Mouse (Mus musculus) liver, embryonic 12.5 days (tissue): Measurements from ENCODE around the gene Spic. TPM values are rescaled to one million over a fixed set of nuclear protein-coding genes. Genes with fewer than 3 reads are reported as not detected.

Experiments
- ATAC-seq: fragments of 200-750 bp; cut with Nextera tagmentation; 2 replicates; pipeline ENCODE4 v1.8.0; 2017; ENCODE audit warnings: moderate number of reproducible peaks, mild to moderate bottlenecking, moderate library complexity
- H3K27ac ChIP-seq: fragments of 300-500 bp; sonication (generic); 2 replicates; pipeline ENCODE4 v1.5.1; 2016; ENCODE audit warnings: mild to moderate bottlenecking
- H3K27me3 ChIP-seq: fragments of 300-500 bp; sonication (generic); replicated peaks from 2 replicates; pipeline ENCODE4 v1.6.1; 2016; ENCODE audit warnings: mild to moderate bottlenecking, moderate library complexity
- H3K36me3 ChIP-seq: fragments of 300-500 bp; sonication (generic); 2 replicates; pipeline ENCODE4 v1.6.1; 2016; ENCODE audit warnings: mild to moderate bottlenecking, moderate library complexity
- H3K4me1 ChIP-seq: fragments of 300-500 bp; sonication (generic); 2 replicates; pipeline ENCODE4 v1.6.1; 2016
- H3K4me2 ChIP-seq: fragments of 300-500 bp; sonication (generic); 2 replicates; pipeline ENCODE4 v1.6.1; 2016; ENCODE audit warnings: mild to moderate bottlenecking, moderate library complexity
- H3K4me3 ChIP-seq: fragments of 300-500 bp; sonication (generic); 2 replicates; pipeline ENCODE4 v1.5.1; 2016; ENCODE audit warnings: mild to moderate bottlenecking, moderate library complexity
- H3K9ac ChIP-seq: fragments of 300-500 bp; sonication (generic); 2 replicates; pipeline ENCODE4 v1.6.1; 2016; ENCODE audit warnings: mild to moderate bottlenecking, moderate library complexity
- H3K9me3 ChIP-seq: fragments of 300-500 bp; sonication (generic); replicated peaks from 2 replicates; pipeline ENCODE4 v1.6.1; 2016; ENCODE audit warnings: mild to moderate bottlenecking, moderate library complexity
- WGBS: fragments of 180-500 bp; shearing (Covaris S2); methylation state at CpG from one replicate; pipeline ENCODE4 v1.1.7; 2016; ENCODE audit not compliant: insufficient replicate concordance; 5-methylcytosine and 5-hydroxymethylcytosine counted together
- polyA plus RNA-seq: library from polyadenylated mRNA; unstranded; fragments of >200 nt; fragmentation: Nextera tagmentation; extraction: Ambion mirVana; gene quantifications from 2 replicates; pipeline ENCODE4 v1.2.1, GENCODE M21; 2016

Spic gene
- polyA plus RNA-seq, result 3.5 and 5.8 TPM in 2 replicates

- Histone ChIP-seq H3K4me2 (no peak within 1 kb of the TSS), H3K4me1 (no peaks in the 10 kb centered on the region), H3K36me3 (no peaks in the 10 kb centered on the region), H3K27ac (no peak within 1 kb of the TSS), H3K27me3 (no peaks in the 10 kb centered on the region), H3K9me3 (no peaks in the 10 kb centered on the region), H3K9ac (no peak within 1 kb of the TSS), H3K4me3 (no peak within 1 kb of the TSS)
- ATAC-seq, result no peak
- WGBS, result 54% methylated on average over 5 of the region's 5 CpGs
Observed at GRCm38 (mm10) chr10:88684925-88685324, at the start of gene Spic. TSS of gene Spic (minus strand) at chr10:88685015.

- 5% methylated on average over 6 of the region's 6 CpGs for WGBS
- H3K36me3 ChIP-seq, result peaks cover 22% of the 10 kb centered on the region
- peaks cover 15% of the 10 kb centered on the region for H3K4me1 ChIP-seq
- H3K27me3 ChIP-seq, result 0 out of 2 replicates have a peak, but pooled peaks cover 4% of the 10 kb centered on the region
- H3K9me3 ChIP-seq, result no peaks in the 10 kb centered on the region
- peak overlapping the region; percentile 92 for H3K4me2 ChIP-seq
- H3K4me3 ChIP-seq, result peak overlapping the region; percentile 77
- no peak overlapping the region for H3K27ac ChIP-seq
- ATAC-seq, result peak; percentile 73
- H3K9ac ChIP-seq, result peak overlapping the region; percentile 91
Observed at GRCm38 (mm10) chr10:88732309-88732622, 47.5 kb upstream of the Spic start.

GRCm38 (mm10) chr10:88731496-88732308 is 46.9 kb upstream of the Spic start:
- peak overlapping the region; percentile 92 for H3K4me2 ChIP-seq
- peak; percentile 25 for ATAC-seq
- H3K4me1 ChIP-seq, result peaks cover 15% of the 10 kb centered on the region
- peak overlapping the region; percentile 91 for H3K9ac ChIP-seq
- H3K9me3 ChIP-seq, result no peaks in the 10 kb centered on the region
- WGBS, result 1% methylated on average over 61 of the region's 61 CpGs
- 0 out of 2 replicates have a peak, but pooled peaks cover 4% of the 10 kb centered on the region for H3K27me3 ChIP-seq
- H3K27ac ChIP-seq, result no peak overlapping the region; the same call in none of the 2 replicates
- peaks cover 16% of the 10 kb centered on the region for H3K36me3 ChIP-seq
- peak overlapping the region; percentile 77 for H3K4me3 ChIP-seq

- under 1% methylated on average over 65 of the region's 65 CpGs for WGBS
- Histone ChIP-seq H3K36me3 (peaks cover 9% of the 10 kb centered on the region; the same call in 1 of the 2 replicates), H3K27ac (peak within 1 kb of the TSS; percentile 63), H3K4me2 (peak within 1 kb of the TSS; percentile 92), H3K9ac (peak within 1 kb of the TSS; percentile 91), H3K9me3 (no peaks in the 10 kb centered on the region), H3K4me1 (peaks cover 15% of the 10 kb centered on the region), H3K4me3 (peak within 1 kb of the TSS; percentile 77), H3K27me3 (peaks cover 4% of the 10 kb centered on the region; the same call in 1 of the 2 replicates)
- peak; percentile 90 for ATAC-seq
Observed at GRCm38 (mm10) chr10:88730571-88731495, 46.0 kb upstream of the Spic start, which contains the start of gene Arl1. TSS of gene Arl1 (plus strand) at chr10:88730858.

DNA sequence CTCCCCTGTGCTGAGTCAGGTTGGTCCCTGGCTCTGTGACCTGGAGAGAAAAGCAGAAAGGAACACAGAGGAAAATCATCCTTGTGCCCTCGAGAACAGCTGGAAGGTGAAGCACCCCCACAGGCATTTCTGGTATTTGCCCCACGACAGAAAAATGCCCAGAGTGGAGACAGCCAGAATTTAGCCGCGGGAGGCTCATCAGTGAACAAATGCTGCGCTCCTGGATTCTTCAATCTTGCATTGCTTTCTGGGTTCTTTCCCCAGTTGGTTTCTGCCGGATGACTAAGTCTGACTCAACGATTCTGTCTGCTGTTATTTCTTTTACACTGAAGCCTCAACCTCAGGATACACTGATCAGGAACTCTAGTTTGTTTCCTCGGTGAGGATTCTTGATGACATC is 43.4 kb upstream of the Spic start:
- Histone ChIP-seq H3K36me3 (no peaks in the 10 kb centered on the region), H3K27ac (no peak overlapping the region), H3K4me2 (no peak overlapping the region), H3K4me1 (peaks cover 15% of the 10 kb centered on the region), H3K27me3 (peaks cover 4% of the 10 kb centered on the region), H3K9ac (no peak overlapping the region), H3K4me3 (no peak overlapping the region), H3K9me3 (no peaks in the 10 kb centered on the region)
- ATAC-seq, result no peak
- WGBS, result 61% methylated on average over 8 of the region's 8 CpGs

DNA sequence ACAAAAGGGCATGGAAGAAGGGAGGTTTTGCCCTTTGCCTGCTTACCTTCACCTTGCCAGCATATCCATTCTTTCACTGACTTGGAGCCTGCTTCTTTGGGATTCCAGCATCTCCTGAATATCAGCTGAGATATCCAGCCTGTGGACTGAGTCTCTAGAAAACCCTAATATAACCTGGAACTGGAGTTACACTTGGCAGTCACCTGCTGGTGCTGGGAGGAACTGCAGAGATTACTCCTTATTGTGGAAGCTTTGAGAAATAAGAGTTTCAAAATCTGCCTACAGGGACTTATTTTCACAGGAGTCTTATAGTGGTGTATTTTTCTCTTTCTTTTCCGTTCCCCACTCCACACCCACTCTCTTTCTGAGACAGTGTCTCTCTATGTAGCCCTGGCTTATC is 42.3 kb upstream of the Spic start:
- H3K36me3 ChIP-seq, result no peaks in the 10 kb centered on the region
- no peak overlapping the region for H3K4me3 ChIP-seq
- 25% methylated on average over 1 of the region's 1 CpGs for whole genome bisulfite sequencing
- no peaks in the 10 kb centered on the region for H3K9me3 ChIP-seq
- H3K9ac ChIP-seq, result no peak overlapping the region
- H3K27ac ChIP-seq, result no peak overlapping the region
- H3K4me1 ChIP-seq, result peaks cover 7% of the 10 kb centered on the region
- H3K4me2 ChIP-seq, result no peak overlapping the region
- ATAC-seq, result no peak
- H3K27me3 ChIP-seq, result peaks cover 4% of the 10 kb centered on the region

- no peak overlapping the region for H3K4me3 ChIP-seq
- H3K9me3 ChIP-seq, result no peaks in the 10 kb centered on the region
- H3K4me1 ChIP-seq, result peaks cover 3% of the 10 kb centered on the region; the same call in 1 of the 2 replicates
- no peak for ATAC-seq
- 49% methylated on average over 2 of the region's 2 CpGs for WGBS
- H3K27ac ChIP-seq, result no peak overlapping the region
- no peak overlapping the region for H3K4me2 ChIP-seq
- no peaks in the 10 kb centered on the region for H3K36me3 ChIP-seq
- no peak overlapping the region for H3K9ac ChIP-seq
- H3K27me3 ChIP-seq, result peaks cover 4% of the 10 kb centered on the region
Observed at GRCm38 (mm10) chr10:88725343-88725742, 40.5 kb upstream of the Spic start.

- H3K27ac ChIP-seq, result no peak overlapping the region
- no peaks in the 10 kb centered on the region for H3K36me3 ChIP-seq
- WGBS, result 51% methylated on average over 1 of the region's 1 CpGs
- H3K4me2 ChIP-seq, result no peak overlapping the region
- H3K9me3 ChIP-seq, result no peaks in the 10 kb centered on the region
- no peaks in the 10 kb centered on the region for H3K4me1 ChIP-seq
- ATAC-seq, result no peak
- no peak overlapping the region for H3K9ac ChIP-seq
- no peak overlapping the region for H3K4me3 ChIP-seq
- H3K27me3 ChIP-seq, result no peaks in the 10 kb centered on the region; the same call in 1 of the 2 replicates
Observed at GRCm38 (mm10) chr10:88719618-88720017, 34.8 kb upstream of the Spic start.

GRCm38 (mm10) chr10:88717756-88718025 is 32.9 kb upstream of the Spic start:
- H3K4me3 ChIP-seq, result no peak overlapping the region
- WGBS, result 40% methylated on average over 2 of the region's 2 CpGs

DNA sequence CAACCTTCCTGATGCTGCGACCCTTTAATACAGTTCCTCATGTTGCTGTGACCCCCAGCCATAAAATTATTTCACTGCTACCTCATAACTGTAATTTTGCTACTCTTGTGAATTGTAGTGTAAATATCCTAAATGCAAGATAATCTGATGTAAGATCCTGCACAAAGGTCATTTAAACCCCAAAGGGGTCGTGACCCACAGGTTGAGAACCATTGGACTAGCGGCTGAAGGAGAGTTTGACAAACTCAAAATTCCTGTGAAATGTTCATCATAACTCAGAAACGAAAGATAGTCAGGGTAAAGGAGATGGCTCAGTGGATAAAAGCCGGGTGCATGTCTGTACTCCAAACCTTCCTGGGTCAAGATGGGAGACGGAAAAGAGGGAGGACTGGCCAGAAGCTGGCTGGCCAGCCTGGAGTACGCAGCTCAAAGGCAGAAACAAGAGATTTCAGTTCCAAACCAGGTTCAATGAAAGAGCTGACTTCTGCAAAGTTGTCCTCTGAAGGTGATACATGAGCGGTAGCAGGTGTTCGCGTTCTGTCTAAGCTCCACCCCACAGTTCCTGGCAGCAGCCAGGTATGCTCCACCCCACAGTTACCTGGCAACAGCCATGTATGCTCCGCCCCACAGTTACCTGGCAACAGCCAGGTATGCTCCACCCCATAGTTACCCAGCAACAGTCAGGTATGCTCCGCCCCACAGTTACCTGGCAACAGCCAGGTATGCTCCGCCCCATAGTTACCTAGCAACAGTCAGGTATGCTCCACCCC is 32.4 kb upstream of the Spic start:
- no peak overlapping the region for H3K9ac ChIP-seq
- no peak for ATAC-seq
- H3K36me3 ChIP-seq, result no peaks in the 10 kb centered on the region
- no peaks in the 10 kb centered on the region for H3K27me3 ChIP-seq
- WGBS, result 37% methylated on average over 13 of the region's 13 CpGs
- H3K4me2 ChIP-seq, result no peak overlapping the region
- no peak overlapping the region for H3K27ac ChIP-seq
- no peaks in the 10 kb centered on the region for H3K4me1 ChIP-seq
- no peak overlapping the region for H3K4me3 ChIP-seq
- no peaks in the 10 kb centered on the region for H3K9me3 ChIP-seq

More at GRCm38 (mm10) chr10:88717756-88718025, 32.9 kb upstream of the Spic start:
- H3K9ac ChIP-seq, result no peak overlapping the region
- no peaks in the 10 kb centered on the region for H3K9me3 ChIP-seq
- ATAC-seq, result no peak
- H3K27me3 ChIP-seq, result no peaks in the 10 kb centered on the region
- H3K27ac ChIP-seq, result no peak overlapping the region
- no peaks in the 10 kb centered on the region for H3K36me3 ChIP-seq
- H3K4me2 ChIP-seq, result no peak overlapping the region
- no peaks in the 10 kb centered on the region for H3K4me1 ChIP-seq

GRCm38 (mm10) chr10:88715621-88716020 is 30.8 kb upstream of the Spic start:
- 79% methylated on average over 6 of the region's 6 CpGs for WGBS
- Histone ChIP-seq H3K4me3 (no peak overlapping the region), H3K4me2 (no peak overlapping the region), H3K27me3 (no peaks in the 10 kb centered on the region), H3K9me3 (no peaks in the 10 kb centered on the region), H3K27ac (no peak overlapping the region), H3K9ac (no peak overlapping the region), H3K36me3 (no peaks in the 10 kb centered on the region), H3K4me1 (no peaks in the 10 kb centered on the region)
- no peak for ATAC-seq
